Mouse (Mus musculus) testis, adult 2 months (tissue): ENCODE data around the gene Xpot.

Experiments
- CTCF ChIP-seq: fragments of 200-500 bp; IDR thresholded peaks from 2 replicates; pipeline ENCODE4 v1.5.1; 2012; ENCODE audit warnings: low read depth, mild to moderate bottlenecking, inconsistent platforms, low read length, moderate library complexity; ENCODE audit not compliant: control insufficient read depth, insufficient read depth, insufficient replicate concordance
- POLR2A ChIP-seq: fragments of 200-500 bp; IDR thresholded peaks from 2 replicates; pipeline ENCODE4 v1.6.1; 2012; ENCODE audit warnings: low read depth, mild to moderate bottlenecking, inconsistent platforms, low read length, moderate library complexity; ENCODE audit not compliant: control insufficient read depth

GRCm38 (mm10) chr10:121591106-121591505 lies 35.0 kb downstream of the Xpot start:
- TF ChIP-seq POLR2A = no peak
- TF ChIP-seq CTCF = no peak
